Mouse (Mus musculus) heart, embryonic 12.5 days (tissue): ENCODE results near the gene Casr. TPM values are rescaled to one million over a fixed set of nuclear protein-coding genes. Genes with fewer than 3 reads are reported as not detected.

Experiments
- ATAC-seq: fragments of 200-750 bp; cut with Nextera tagmentation; 2 replicates; pipeline ENCODE4 v1.8.0; 2017; ENCODE audit warnings: moderate TSS enrichment, moderate library complexity; ENCODE audit not compliant: insufficient number of reproducible peaks, low FRiP score
- H3K27ac ChIP-seq: fragments of 300-500 bp; sonication (generic); 2 replicates; pipeline ENCODE4 v1.5.1; 2016; ENCODE audit warnings: mild to moderate bottlenecking, moderate library complexity; ENCODE audit not compliant: poor library complexity, severe bottlenecking
- H3K27me3 ChIP-seq: fragments of 300-500 bp; sonication (generic); replicated peaks from 2 replicates; pipeline ENCODE4 v1.6.1; 2016; ENCODE audit warnings: mild to moderate bottlenecking, moderate library complexity
- H3K36me3 ChIP-seq: fragments of 300-500 bp; sonication (generic); 2 replicates; pipeline ENCODE4 v1.6.1; 2016; ENCODE audit warnings: mild to moderate bottlenecking, moderate library complexity
- H3K4me1 ChIP-seq: fragments of 300-500 bp; sonication (generic); replicated peaks from 2 replicates; pipeline ENCODE4 v1.6.1; 2016; ENCODE audit warnings: mild to moderate bottlenecking
- H3K4me2 ChIP-seq: fragments of 300-500 bp; sonication (generic); 2 replicates; pipeline ENCODE4 v1.6.1; 2016; ENCODE audit warnings: mild to moderate bottlenecking, moderate library complexity
- H3K4me3 ChIP-seq: fragments of 300-500 bp; sonication (generic); 2 replicates; pipeline ENCODE4 v1.5.1; 2016; ENCODE audit warnings: mild to moderate bottlenecking
- H3K9ac ChIP-seq: fragments of 300-500 bp; sonication (generic); 2 replicates; pipeline ENCODE4 v1.6.1; 2016; ENCODE audit warnings: mild to moderate bottlenecking, moderate library complexity
- H3K9me3 ChIP-seq: fragments of 300-500 bp; sonication (generic); replicated peaks from 2 replicates; pipeline ENCODE4 v1.6.1; 2016; ENCODE audit warnings: mild to moderate bottlenecking, moderate library complexity
- WGBS: fragments of 180-500 bp; shearing (Covaris S2); methylation state at CpG from one replicate; pipeline ENCODE4 v1.1.7; 2016; 5-methylcytosine and 5-hydroxymethylcytosine counted together
- polyA plus RNA-seq: library from polyadenylated mRNA; unstranded; fragments of >200 nt; fragmentation: Nextera tagmentation; extraction: Ambion mirVana; gene quantifications from 2 replicates; pipeline ENCODE4 v1.2.1, GENCODE M21; 2016

The Casr gene
- polyA plus RNA-seq, 1 experiment from 2014 or later: 0.04 TPM

DNA sequence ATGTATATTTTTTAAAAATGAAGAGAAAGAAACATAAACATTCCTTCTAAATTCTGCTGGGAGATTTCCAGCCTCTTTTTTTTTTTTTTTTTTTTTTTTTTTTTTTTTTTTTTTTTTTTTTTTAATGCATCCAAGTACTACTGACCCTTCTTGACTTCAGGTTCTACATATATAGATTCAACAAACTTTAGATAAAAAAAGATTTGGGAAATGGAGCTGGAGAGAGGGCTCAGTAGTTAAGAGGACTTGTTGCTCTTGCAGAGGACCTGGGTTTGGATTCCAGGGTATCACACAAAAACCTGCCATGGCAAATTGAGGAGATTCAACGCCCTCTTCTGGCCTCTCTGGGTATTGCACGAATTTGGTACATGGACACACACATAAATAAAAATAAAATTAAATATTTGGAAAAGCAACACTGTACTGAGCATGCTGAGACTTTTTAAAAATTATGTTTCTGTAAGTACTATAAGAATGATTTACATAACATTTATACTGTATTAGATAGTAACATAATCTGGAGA, 91.9 kb downstream of the Casr start:
- no peaks in the 10 kb centered on the region for H3K27me3 ChIP-seq
- WGBS: 5% methylated on average over 2 of the region's 2 CpGs
- H3K4me3 ChIP-seq: no peak overlapping the region
- no peak overlapping the region for H3K4me2 ChIP-seq
- ATAC-seq: no peak
- no peaks in the 10 kb centered on the region for H3K4me1 ChIP-seq
- H3K9ac ChIP-seq: no peak overlapping the region
- no peaks in the 10 kb centered on the region for H3K36me3 ChIP-seq
- H3K27ac ChIP-seq: no peak overlapping the region
- H3K9me3 ChIP-seq: 0 out of 2 replicates have a peak, but pooled peaks cover 3% of the 10 kb centered on the region

DNA sequence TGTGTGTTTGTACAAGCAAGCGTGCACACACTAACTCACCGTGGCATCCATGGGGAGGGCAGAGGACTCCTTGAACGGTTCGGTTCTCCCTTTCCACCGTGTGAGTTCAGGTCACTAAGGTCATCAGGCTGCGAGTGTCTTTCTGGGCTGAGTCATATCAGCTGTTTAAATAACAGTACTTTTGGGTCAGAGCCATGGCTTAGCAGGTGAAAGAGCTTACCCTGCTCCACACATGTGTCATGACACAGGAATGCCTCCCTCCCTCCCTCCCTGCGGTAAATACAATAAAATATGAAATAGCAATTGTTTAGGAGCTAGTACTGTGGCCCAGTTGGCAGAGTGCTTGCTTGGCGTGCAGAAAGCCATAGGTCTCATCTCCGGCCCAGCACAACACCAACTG, 92.6 kb downstream of the Casr start:
- Histone ChIP-seq H3K9me3 (0 out of 2 replicates have a peak, but pooled peaks cover 3% of the 10 kb centered on the region), H3K27ac (no peak overlapping the region), H3K4me1 (no peaks in the 10 kb centered on the region), H3K36me3 (no peaks in the 10 kb centered on the region), H3K27me3 (no peaks in the 10 kb centered on the region), H3K4me2 (no peak overlapping the region), H3K4me3 (no peak overlapping the region), H3K9ac (no peak overlapping the region)
- 79% methylated on average over 9 of the region's 9 CpGs for WGBS
- no peak for ATAC-seq

DNA sequence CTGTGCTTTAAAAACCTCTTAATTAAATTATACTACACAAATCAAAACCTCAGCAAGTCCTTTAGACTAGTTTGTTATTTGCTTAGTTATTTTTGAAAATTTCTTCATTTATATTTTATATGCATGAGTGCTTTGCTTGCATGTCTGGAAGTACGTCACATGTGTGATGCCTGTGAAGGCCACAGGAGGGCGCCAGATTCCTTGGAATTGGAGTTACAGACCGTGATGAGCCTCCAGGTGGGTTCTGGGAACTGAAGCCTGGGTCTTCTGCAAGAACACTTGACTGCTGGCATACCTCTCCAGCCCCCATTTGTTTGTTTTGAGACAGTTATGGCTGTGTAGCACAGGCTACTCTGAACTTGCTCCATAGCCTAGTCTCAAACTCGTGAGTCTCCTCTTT, 93.1 kb downstream of the Casr start:
- no peak for ATAC-seq
- Histone ChIP-seq H3K4me3 (no peak overlapping the region), H3K9me3 (0 out of 2 replicates have a peak, but pooled peaks cover 3% of the 10 kb centered on the region), H3K36me3 (no peaks in the 10 kb centered on the region), H3K4me1 (no peaks in the 10 kb centered on the region), H3K9ac (no peak overlapping the region), H3K4me2 (no peak overlapping the region), H3K27ac (no peak overlapping the region), H3K27me3 (no peaks in the 10 kb centered on the region)
- WGBS: 67% methylated on average over 4 of the region's 4 CpGs

DNA sequence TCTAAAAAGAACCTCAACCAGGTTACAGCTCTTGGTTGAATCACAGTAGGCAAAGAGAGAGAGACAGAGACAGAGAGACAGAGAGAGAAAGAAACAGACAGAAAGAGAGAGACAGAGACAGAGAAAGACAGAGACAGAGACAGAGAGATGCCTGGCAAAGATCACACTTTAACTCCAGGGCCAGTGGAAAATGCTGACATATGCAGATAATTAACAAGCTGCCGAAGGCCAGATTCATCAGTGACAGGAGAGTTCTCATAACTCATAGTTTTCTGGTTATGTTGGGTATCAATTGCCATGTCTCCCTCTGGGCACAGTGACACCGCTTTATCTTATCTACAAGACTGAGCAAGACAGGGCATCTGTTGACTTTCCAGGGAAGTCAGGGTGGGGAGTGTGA, 94.0 kb downstream of the Casr start:
- H3K4me2 ChIP-seq: no peak overlapping the region
- no peak overlapping the region for H3K27ac ChIP-seq
- H3K36me3 ChIP-seq: no peaks in the 10 kb centered on the region
- H3K4me1 ChIP-seq: no peaks in the 10 kb centered on the region
- WGBS: 41% methylated on average over 2 of the region's 2 CpGs
- H3K9ac ChIP-seq: no peak overlapping the region
- no peaks in the 10 kb centered on the region for H3K27me3 ChIP-seq
- H3K4me3 ChIP-seq: no peak overlapping the region
- no peak for ATAC-seq
- H3K9me3 ChIP-seq: 0 out of 2 replicates have a peak, but pooled peaks cover 3% of the 10 kb centered on the region

DNA sequence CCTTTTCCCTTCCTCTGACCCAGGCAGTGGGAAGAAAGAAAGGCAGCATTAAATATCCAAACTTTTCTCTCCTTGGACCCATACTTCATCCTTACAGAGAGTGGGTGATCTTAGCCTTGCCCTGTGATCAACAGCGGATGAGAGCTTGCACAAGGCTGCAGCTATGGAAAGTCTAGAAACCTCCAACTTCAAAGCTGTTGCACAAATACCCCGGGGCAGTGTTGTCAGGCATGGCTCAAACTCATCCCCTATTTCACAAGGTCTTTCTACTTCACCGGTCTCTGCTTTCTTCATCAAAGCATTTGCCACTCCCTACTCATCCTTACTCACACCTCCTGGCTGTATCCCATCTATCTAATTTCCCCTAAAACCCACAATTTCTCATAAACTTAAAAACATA, 96.5 kb downstream of the Casr start:
- 0 out of 2 replicates have a peak, but pooled peaks cover 3% of the 10 kb centered on the region for H3K9me3 ChIP-seq
- no peak overlapping the region for H3K9ac ChIP-seq
- 86% methylated on average over 3 of the region's 3 CpGs for WGBS
- H3K4me2 ChIP-seq: no peak overlapping the region
- no peaks in the 10 kb centered on the region for H3K36me3 ChIP-seq
- H3K4me3 ChIP-seq: no peak overlapping the region
- no peaks in the 10 kb centered on the region for H3K27me3 ChIP-seq
- no peak overlapping the region for H3K27ac ChIP-seq
- ATAC-seq: no peak
- no peaks in the 10 kb centered on the region for H3K4me1 ChIP-seq

DNA sequence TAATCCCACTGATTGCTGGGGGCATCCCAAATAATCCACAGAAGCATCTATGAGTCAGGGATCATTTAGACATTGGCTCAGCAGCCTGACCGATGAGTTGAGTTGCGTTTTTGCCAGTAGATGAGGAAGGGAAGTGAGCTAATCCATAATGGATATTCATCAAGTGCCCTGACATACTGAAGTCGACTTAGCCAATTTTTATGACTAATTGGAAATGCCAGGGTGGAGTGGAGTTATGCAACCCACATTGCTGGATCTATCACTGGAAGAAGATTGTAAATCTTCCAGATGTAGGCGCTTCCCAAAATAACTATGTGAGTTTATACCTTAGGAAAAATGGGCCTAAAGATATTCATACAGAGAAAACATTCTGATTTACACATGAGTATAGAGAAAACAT, 97.9 kb downstream of the Casr start:
- no peak overlapping the region for H3K27ac ChIP-seq
- WGBS: 79% methylated on average over 4 of the region's 4 CpGs
- no peak for ATAC-seq

DNA sequence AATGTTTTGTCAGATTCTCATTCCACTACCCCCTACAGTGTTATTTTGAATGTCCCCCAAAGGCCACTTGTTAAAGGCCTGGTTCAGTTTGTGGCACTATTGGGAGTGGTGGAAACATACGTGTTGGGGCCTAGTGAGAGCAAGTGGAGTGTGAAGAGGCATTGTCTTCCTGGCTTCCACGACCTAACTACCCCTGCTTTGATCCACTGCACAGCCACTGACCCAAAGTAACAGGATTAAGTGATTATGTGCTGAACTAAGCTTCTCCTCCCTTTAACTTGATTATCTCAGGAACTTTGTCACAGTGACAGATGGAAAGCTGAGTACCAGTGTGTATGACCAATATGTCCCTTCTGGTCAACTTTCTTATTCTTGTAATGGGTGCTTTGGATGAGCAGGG, 101.5 kb downstream of the Casr start:
- Histone ChIP-seq H3K36me3 (no peaks in the 10 kb centered on the region), H3K27ac (no peak overlapping the region), H3K4me3 (no peak overlapping the region), H3K4me1 (no peaks in the 10 kb centered on the region), H3K9ac (no peak overlapping the region), H3K27me3 (no peaks in the 10 kb centered on the region), H3K9me3 (no peaks in the 10 kb centered on the region), H3K4me2 (no peak overlapping the region)
- ATAC-seq: no peak
- WGBS: 58% methylated on average over 2 of the region's 2 CpGs

More for the DNA sequence above, 97.9 kb downstream of the Casr start:
- Histone ChIP-seq H3K4me3 (no peak overlapping the region), H3K4me2 (no peak overlapping the region), H3K9me3 (0 out of 2 replicates have a peak, but pooled peaks cover 3% of the 10 kb centered on the region), H3K36me3 (no peaks in the 10 kb centered on the region), H3K9ac (no peak overlapping the region), H3K4me1 (no peaks in the 10 kb centered on the region), H3K27me3 (no peaks in the 10 kb centered on the region)

DNA sequence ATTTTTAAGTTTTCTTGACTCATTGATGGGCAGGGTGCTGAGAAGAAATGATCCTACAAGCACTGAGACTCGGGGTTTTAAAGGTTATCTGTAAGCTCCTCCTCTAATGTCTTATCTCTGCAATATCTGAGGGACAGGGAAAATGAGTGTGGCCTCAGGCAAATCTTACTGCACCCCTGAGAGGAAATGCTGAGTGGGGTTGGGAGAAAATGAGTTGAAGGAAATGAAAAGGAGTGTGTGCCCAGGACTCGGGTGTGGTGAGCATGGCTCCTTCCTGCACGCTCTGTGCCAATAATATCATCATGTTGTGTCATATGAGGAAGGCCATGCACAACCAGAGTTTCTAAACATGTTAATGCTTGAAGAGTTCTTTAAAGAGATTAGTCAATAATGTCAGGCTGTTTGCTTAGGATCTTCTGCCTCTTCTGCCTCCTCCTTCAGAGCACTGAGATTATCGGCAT, 106.6 kb downstream of the Casr start, which contains the start of gene Stfa3:
Gene Stfa3, minus strand, starts transcription at position 51 of the 461 bp plus-strand sequence.
- H3K36me3 ChIP-seq: no peaks in the 10 kb centered on the region
- no peaks in the 10 kb centered on the region for H3K4me1 ChIP-seq
- ATAC-seq: no peak
- H3K27ac ChIP-seq: no peak within 1 kb of the TSS
- no peaks in the 10 kb centered on the region for H3K27me3 ChIP-seq
- WGBS: 78% methylated on average over 4 of the region's 4 CpGs
- H3K4me3 ChIP-seq: no peak within 1 kb of the TSS
- H3K9me3 ChIP-seq: no peaks in the 10 kb centered on the region
- no peak within 1 kb of the TSS for H3K9ac ChIP-seq
- H3K4me2 ChIP-seq: no peak within 1 kb of the TSS

Other genes with a start within 250 kb of the Casr start
- not detected in 2 replicates for gene BC117090, start 227.8 kb downstream of the Casr start, polyA plus RNA-seq
- 0.67 and 3.1 TPM in 2 replicates for gene BC100530, start 194.4 kb downstream of the Casr start, polyA plus RNA-seq
- gene Stfa2, start 153.7 kb downstream of the Casr start, polyA plus RNA-seq: not detected in 2 replicates
- not detected in 2 replicates for gene Stfa3, start 106.7 kb downstream of the Casr start, polyA plus RNA-seq
- gene Cd86, start 103.9 kb upstream of the Casr start, polyA plus RNA-seq: 0.48 and 0.72 TPM in 2 replicates
- 0.09 TPM in 1 of 2 replicates, not detected in the other for gene Ildr1, start 131.8 kb upstream of the Casr start, polyA plus RNA-seq
- 0.92 and 1.4 TPM in 2 replicates for gene Slc15a2, start 222.8 kb upstream of the Casr start, polyA plus RNA-seq